ENCODE assay signal across 9 mouse cellular contexts in genomic region chr7:117553228-117553627, GRCm38 (mm10).
DNase-seq lines count a peak whose midpoint lies in the region; ATAC-seq and TF ChIP-seq lines count a peak whose summit lies in the region.
"Had no signal": no experiment of that assay in that cellular context is flagged by ENCODE, and none has a peak within 500 bp of the region (broad histone marks: within the 10 kb centered on the region; RNA-seq: fewer than 3 reads in every experiment).

No protein-coding gene starts in this region.

- H3K27ac ChIP-seq in kidney, postnatal 0 days: no peak overlapping the region
- H3K27ac ChIP-seq in kidney, embryonic 14.5 days (ENCODE audit: low read depth, low read length): no peak overlapping the region
- no peak overlapping the region for H3K27ac ChIP-seq in embryonic facial prominence, embryonic 11.5 days (replicated peaks; ENCODE audit: low read depth, low read length)
- H3K27ac ChIP-seq in midbrain, embryonic 10.5 days (replicated peaks): peak overlapping the region; percentile 70
- no peak overlapping the region for H3K27ac ChIP-seq in cerebellum, adult 2 months (ENCODE audit: insufficient read depth, low read length)

- no peak overlapping the region for H3K9ac ChIP-seq in kidney, postnatal 0 days (ENCODE audit: low read depth, low read length)
- H3K9ac ChIP-seq in kidney, embryonic 14.5 days (ENCODE audit: low read depth, low read length): no peak overlapping the region
- H3K9ac ChIP-seq in embryonic facial prominence, embryonic 11.5 days (replicated peaks; ENCODE audit: low read length): no peak overlapping the region

- DNase-seq in kidney, postnatal 0 days (ENCODE audit: low spot score): no peak
- DNase-seq in embryonic facial prominence, embryonic 11.5 days (ENCODE audit: low spot score): peak; percentile 48
- DNase-seq in midbrain, embryonic 10.5 days (ENCODE audit: low spot score): peak; percentile 63
- DNase-seq in thymus, postnatal 14 days: no peak
- no peak for DNase-seq in cerebellum, adult 2 months

- no peaks in the 10 kb centered on the region for H3K36me3 ChIP-seq in kidney, postnatal 0 days (ENCODE audit: insufficient read depth, low read length)
- H3K36me3 ChIP-seq in kidney, embryonic 14.5 days (ENCODE audit: control insufficient read depth, insufficient read depth, low read length): no peaks in the 10 kb centered on the region
- no peaks in the 10 kb centered on the region for H3K36me3 ChIP-seq in embryonic facial prominence, embryonic 11.5 days (replicated peaks; ENCODE audit: control insufficient read depth, insufficient read depth, low read depth, low read length)
- H3K36me3 ChIP-seq in midbrain, embryonic 10.5 days: no peaks in the 10 kb centered on the region

- H3K4me1 ChIP-seq in kidney, postnatal 0 days (replicated peaks; ENCODE audit: insufficient read depth, low read length): 0 out of 2 replicates have a peak, but pooled peaks cover 10% of the 10 kb centered on the region
- peaks cover 25% of the 10 kb centered on the region for H3K4me1 ChIP-seq in kidney, embryonic 14.5 days (ENCODE audit: control insufficient read depth, insufficient read depth, low read length)
- H3K4me1 ChIP-seq in embryonic facial prominence, embryonic 11.5 days (ENCODE audit: control insufficient read depth, insufficient read depth, low read length): no peaks in the 10 kb centered on the region
- H3K4me1 ChIP-seq in midbrain, embryonic 10.5 days: peaks cover 41% of the 10 kb centered on the region
- H3K4me1 ChIP-seq in cerebellum, adult 2 months (ENCODE audit: control insufficient read depth, insufficient read depth, low read length): no peaks in the 10 kb centered on the region; the same call in 1 of the 2 replicates

- 0 out of 2 replicates have a peak, but pooled peaks have one; percentile 29 for ATAC-seq in kidney, postnatal 0 days (replicated peaks; ENCODE audit: low FRiP score, low read depth)
- ATAC-seq in kidney, embryonic 14.5 days (ENCODE audit: low FRiP score, low TSS enrichment): no peak
- peak; percentile 49; the same call in 1 of the 2 replicates for ATAC-seq in embryonic facial prominence, embryonic 11.5 days (replicated peaks; ENCODE audit: insufficient number of reproducible peaks, low FRiP score, low TSS enrichment, low read depth)
- ATAC-seq in granulocyte monocyte progenitor cell, adult 5-6 weeks (replicated peaks; ENCODE audit: poor library complexity, severe bottlenecking): peak; percentile 10; the same call in 1 of the 2 replicates
- no peak for ATAC-seq in erythroid progenitor cell, adult 5-6 weeks (replicated peaks; ENCODE audit: low FRiP score, poor library complexity, severe bottlenecking)
- ATAC-seq: inflammation-experienced regulatory T-cells, adult 6 months had no signal

- no peaks in the 10 kb centered on the region for H3K27me3 ChIP-seq in kidney, postnatal 0 days (ENCODE audit: insufficient read depth, low read length)
- no peaks in the 10 kb centered on the region for H3K27me3 ChIP-seq in kidney, embryonic 14.5 days (ENCODE audit: control insufficient read depth, insufficient read depth, low read length)
- H3K27me3 ChIP-seq in embryonic facial prominence, embryonic 11.5 days (ENCODE audit: control insufficient read depth, insufficient read depth, low read length): no peaks in the 10 kb centered on the region
- peaks cover 21% of the 10 kb centered on the region; the same call in 1 of the 2 replicates for H3K27me3 ChIP-seq in midbrain, embryonic 10.5 days (ENCODE audit: low read depth, poor library complexity, severe bottlenecking)
- H3K27me3 ChIP-seq in cerebellum, adult 2 months (ENCODE audit: control insufficient read depth, insufficient read depth, low read length): no peaks in the 10 kb centered on the region

- 46% methylated on average over 12 of the region's 12 CpGs for WGBS in kidney, postnatal 0 days
- WGBS in kidney, embryonic 14.5 days: 56% methylated on average over 12 of the region's 12 CpGs
- 39% methylated on average over 12 of the region's 12 CpGs for WGBS in embryonic facial prominence, embryonic 11.5 days
- WGBS in midbrain, embryonic 10.5 days: 23% methylated on average over 12 of the region's 12 CpGs
- WGBS in cerebellum, adult 2 months: 32% methylated on average over 12 of the region's 12 CpGs

- H3K9me3 ChIP-seq in kidney, postnatal 0 days (replicated peaks; ENCODE audit: low read length): no peaks in the 10 kb centered on the region
- H3K9me3 ChIP-seq in kidney, embryonic 14.5 days (ENCODE audit: control insufficient read depth, low read length): no peaks in the 10 kb centered on the region
- H3K9me3 ChIP-seq in embryonic facial prominence, embryonic 11.5 days (replicated peaks; ENCODE audit: control insufficient read depth, low read length): no peaks in the 10 kb centered on the region
- H3K9me3 ChIP-seq in midbrain, embryonic 10.5 days (replicated peaks): no peaks in the 10 kb centered on the region

- no peak overlapping the region for H3K4me2 ChIP-seq in kidney, postnatal 0 days (ENCODE audit: low read length)
- no peak overlapping the region for H3K4me2 ChIP-seq in kidney, embryonic 14.5 days (replicated peaks; ENCODE audit: low read depth, low read length)
- no peak overlapping the region for H3K4me2 ChIP-seq in embryonic facial prominence, embryonic 11.5 days (ENCODE audit: low read depth, low read length)

- no peak for TF ChIP-seq CTCF in kidney, postnatal 0 days (IDR thresholded peaks at IDR 0.05; ENCODE audit: low read depth)
- no peak for TF ChIP-seq CTCF in cerebellum, adult 2 months (IDR thresholded peaks at IDR 0.05; ENCODE audit: borderline replicate concordance, insufficient read depth, low read depth, low read length)

- no peak overlapping the region for H3K4me3 ChIP-seq in kidney, postnatal 0 days (replicated peaks; ENCODE audit: low read depth, low read length)
- no peak overlapping the region for H3K4me3 ChIP-seq in kidney, embryonic 14.5 days (ENCODE audit: low read length)
- no peak overlapping the region for H3K4me3 ChIP-seq in embryonic facial prominence, embryonic 11.5 days (ENCODE audit: low read depth, low read length)
- H3K4me3 ChIP-seq in midbrain, embryonic 10.5 days: no peak overlapping the region
- H3K4me3 ChIP-seq in cerebellum, adult 2 months (replicated peaks; ENCODE audit: insufficient read depth, low read depth, low read length): no peak overlapping the region

- no peak for TF ChIP-seq POLR2A in cerebellum, adult 2 months (IDR thresholded peaks at IDR 0.05; ENCODE audit: borderline replicate concordance, insufficient read depth, low read length)

Comparison
In these comparisons a context has a peak if more than half of its experiments do, and no peak if none do; other contexts are left out.
1. ATAC-seq: peak in kidney, postnatal 0 days (single experiment), embryonic facial prominence, embryonic 11.5 days (single experiment) and granulocyte monocyte progenitor cell, adult 5-6 weeks (single experiment); none in kidney, embryonic 14.5 days (single experiment) and erythroid progenitor cell, adult 5-6 weeks (single experiment).
2. DNase-seq: peak in embryonic facial prominence, embryonic 11.5 days (single experiment) and midbrain, embryonic 10.5 days (single experiment); none in kidney, postnatal 0 days (single experiment), thymus, postnatal 14 days (single experiment) and cerebellum, adult 2 months (0 of 2).